Comparison of ENCODE assay signal across 9 mouse cellular contexts in the genomic region with DNA sequence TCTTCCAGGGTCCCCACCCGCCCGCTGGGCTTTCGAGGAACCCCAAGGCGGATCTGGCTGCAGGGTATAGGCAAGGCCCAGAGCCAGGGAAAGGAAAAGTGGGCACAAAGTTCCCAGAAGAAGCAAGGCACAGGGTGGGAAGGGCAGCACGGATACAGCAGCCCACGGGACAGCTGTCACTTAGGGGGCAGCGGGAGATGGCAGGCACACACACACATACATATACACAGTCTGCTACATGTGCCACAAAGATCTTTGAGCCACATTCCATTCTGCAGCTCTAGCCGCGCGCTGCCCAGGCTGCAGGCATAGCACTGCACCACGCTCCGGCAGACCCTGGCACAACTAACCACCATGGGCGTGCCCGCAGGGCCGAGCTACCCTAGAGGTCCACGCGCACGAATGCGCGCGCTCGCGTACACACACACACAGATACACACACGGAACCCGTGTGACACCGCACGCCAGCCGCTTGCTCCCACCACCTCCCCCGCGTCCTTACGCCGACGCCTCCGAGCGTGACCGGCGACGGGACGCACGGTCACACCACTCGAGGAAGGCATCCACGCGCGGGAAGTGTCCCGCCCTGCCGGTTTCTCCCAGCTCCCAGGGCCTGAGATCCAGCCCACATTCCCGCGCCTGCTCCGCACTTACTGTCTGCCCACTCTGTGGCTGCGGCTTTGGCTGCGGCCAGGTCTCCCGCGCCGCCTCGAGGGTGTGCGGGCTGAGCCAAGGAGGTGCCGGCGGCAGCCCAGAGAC. TPM values are rescaled to one million over a fixed set of nuclear protein-coding genes. Genes with fewer than 3 reads are reported as not detected.
DNase-seq lines count a peak whose midpoint lies in the region; ATAC-seq and TF ChIP-seq lines count a peak whose summit lies in the region.
"Had no signal": no experiment of that assay in that cellular context is flagged by ENCODE, and none has a peak within 500 bp of the region (broad histone marks: within the 10 kb centered on the region; RNA-seq: fewer than 3 reads in every experiment).

No protein-coding gene starts in this region.

- no peak for ATAC-seq in embryonic facial prominence, embryonic 12.5 days (ENCODE audit: insufficient number of reproducible peaks, insufficient read depth, low FRiP score, low TSS enrichment)
- ATAC-seq in intestine, embryonic 16.5 days: peak; percentile 55
- ATAC-seq in liver, postnatal 0 days: 0 out of 2 replicates have a peak, but pooled peaks have one; percentile 16

- H3K36me3 ChIP-seq in embryonic facial prominence, embryonic 12.5 days: no peaks in the 10 kb centered on the region
- H3K36me3 ChIP-seq in intestine, embryonic 16.5 days (ENCODE audit: control insufficient read depth, insufficient read depth, low read length): no peaks in the 10 kb centered on the region
- no peaks in the 10 kb centered on the region for H3K36me3 ChIP-seq in liver, postnatal 0 days (replicated peaks; ENCODE audit: insufficient read depth, low read length)

- H3K4me2 ChIP-seq in embryonic facial prominence, embryonic 12.5 days (replicated peaks): peak overlapping the region; percentile 60
- peak overlapping the region; percentile 92 for H3K4me2 ChIP-seq in intestine, embryonic 16.5 days (ENCODE audit: low read depth, low read length)
- H3K4me2 ChIP-seq in liver, postnatal 0 days (ENCODE audit: low read depth, low read length): peak overlapping the region; percentile 61

- H3K4me1 ChIP-seq in embryonic facial prominence, embryonic 12.5 days: peaks cover 8% of the 10 kb centered on the region
- H3K4me1 ChIP-seq in intestine, embryonic 16.5 days (ENCODE audit: control insufficient read depth, insufficient read depth, low read length): peaks cover 16% of the 10 kb centered on the region
- peaks cover 6% of the 10 kb centered on the region for H3K4me1 ChIP-seq in liver, postnatal 0 days (ENCODE audit: insufficient read depth)

- H3K27me3 ChIP-seq in embryonic facial prominence, embryonic 12.5 days: peaks cover 74% of the 10 kb centered on the region
- peaks cover 29% of the 10 kb centered on the region for H3K27me3 ChIP-seq in intestine, embryonic 16.5 days (replicated peaks; ENCODE audit: control insufficient read depth, insufficient read depth, low read length)
- H3K27me3 ChIP-seq in liver, postnatal 0 days (ENCODE audit: insufficient read depth, low read length): peaks cover 59% of the 10 kb centered on the region

- no peak for TF ChIP-seq EP300 in liver, postnatal 0 days (IDR thresholded peaks at IDR 0.05; ENCODE audit: low read depth)

- peak overlapping the region; percentile 2; the same call in 1 of the 2 replicates for H3K9ac ChIP-seq in embryonic facial prominence, embryonic 12.5 days
- peak overlapping the region; percentile 66 for H3K9ac ChIP-seq in intestine, embryonic 16.5 days (ENCODE audit: low read depth, low read length)
- no peak overlapping the region for H3K9ac ChIP-seq in liver, postnatal 0 days (replicated peaks)

- no peaks in the 10 kb centered on the region for H3K9me3 ChIP-seq in embryonic facial prominence, embryonic 12.5 days
- H3K9me3 ChIP-seq in intestine, embryonic 16.5 days (ENCODE audit: control insufficient read depth, low read length): no peaks in the 10 kb centered on the region
- no peaks in the 10 kb centered on the region for H3K9me3 ChIP-seq in liver, postnatal 0 days (ENCODE audit: low read length)

- DNase-seq in adrenal gland, adult 2 months: peak; percentile 32
- DNase-seq in adrenal gland, postnatal 4 days (ENCODE audit: low spot score in 2 of 2): no peak
- peak; percentile 57 to 62 for DNase-seq in B cell, adult 2 months
- no peak for DNase-seq in liver, postnatal 0 days
- peak; percentile 61 for DNase-seq in right cerebral cortex, postnatal 25 days
- no peak for DNase-seq in embryo, embryonic 9.5 days (ENCODE audit: extremely low spot score)

- TF ChIP-seq CTCF in liver, postnatal 0 days (IDR thresholded peaks at IDR 0.05; ENCODE audit: low read depth): no peak

- H3K4me3 ChIP-seq in embryonic facial prominence, embryonic 12.5 days: peak overlapping the region; percentile 37
- peak overlapping the region; percentile 48 for H3K4me3 ChIP-seq in intestine, embryonic 16.5 days (ENCODE audit: low read length)
- H3K4me3 ChIP-seq in liver, postnatal 0 days (ENCODE audit: low read depth, low read length): peak overlapping the region; percentile 38

- H3K27ac ChIP-seq in embryonic facial prominence, embryonic 12.5 days: no peak overlapping the region
- no peak overlapping the region for H3K27ac ChIP-seq in intestine, embryonic 16.5 days (ENCODE audit: low read length)
- H3K27ac ChIP-seq in liver, postnatal 0 days (ENCODE audit: low read depth): no peak overlapping the region

- 4% methylated on average over 58 of the region's 58 CpGs for WGBS in embryonic facial prominence, embryonic 12.5 days
- 3% methylated on average over 58 of the region's 58 CpGs for WGBS in intestine, embryonic 16.5 days
- 8% methylated on average over 57 of the region's 58 CpGs for WGBS in liver, postnatal 0 days (ENCODE audit: insufficient replicate concordance)

RNA-seq across cellular contexts. Expression of gene Kcnk4, which starts 0.7 kb away (rescaled TPM):
- under 1 TPM in 1 of 2 experiments, not detected in 1; 0.31 TPM for total RNA-seq in adrenal gland, adult 2 months (2021)
- 0.06 TPM in 1 of 2 replicates, not detected in the other for polyA plus RNA-seq in adrenal gland, adult 2 months (2012; rRNA removed)
- total RNA-seq in adrenal gland, postnatal 4 days (2021): under 1 TPM; 0.14 to 0.34 TPM
- polyA plus RNA-seq in embryonic facial prominence, embryonic 12.5 days (2016; fragmentation: Nextera tagmentation; extraction: Ambion mirVana): 0.62 and 0.65 TPM in 2 replicates
- 0.45 and 0.48 TPM in 2 replicates for polyA plus RNA-seq in intestine, embryonic 16.5 days (2015; fragmentation: Nextera tagmentation; extraction: Ambion mirVana)
- polyA plus RNA-seq in liver, postnatal 0 days (2015; fragmentation: Nextera tagmentation; extraction: Ambion mirVana): 0.06 and 0.09 TPM in 2 replicates

RNA-seq across cellular contexts. Expression of gene Bad, which starts 8.0 kb away (rescaled TPM):
- 10 to 100 TPM; 44.7 to 58.7 TPM for total RNA-seq in adrenal gland, adult 2 months (2021)
- polyA plus RNA-seq in adrenal gland, adult 2 months (2012; rRNA removed): 91.2 and 102 TPM in 2 replicates
- total RNA-seq in adrenal gland, postnatal 4 days (2021): 10 to 100 TPM; 51.5 to 54.8 TPM
- polyA plus RNA-seq in embryonic facial prominence, embryonic 12.5 days (2016; fragmentation: Nextera tagmentation; extraction: Ambion mirVana): 75.0 and 77.6 TPM in 2 replicates
- polyA plus RNA-seq in intestine, embryonic 16.5 days (2015; fragmentation: Nextera tagmentation; extraction: Ambion mirVana): 77.7 and 80.5 TPM in 2 replicates
- polyA plus RNA-seq in liver, postnatal 0 days (2015; fragmentation: Nextera tagmentation; extraction: Ambion mirVana): 29.9 and 30.6 TPM in 2 replicates

RNA-seq across cellular contexts. Expression of gene Catsperz, which starts 8.4 kb away (rescaled TPM):
- under 1 TPM in 1 of 2 experiments, not detected in 1; 0.58 TPM for total RNA-seq in adrenal gland, adult 2 months (2021)
- not detected in 2 replicates for polyA plus RNA-seq in adrenal gland, adult 2 months (2012; rRNA removed)
- 1 to 10 TPM; 1.2 to 1.4 TPM for total RNA-seq in adrenal gland, postnatal 4 days (2021)
- polyA plus RNA-seq in embryonic facial prominence, embryonic 12.5 days (2016; fragmentation: Nextera tagmentation; extraction: Ambion mirVana): 1.2 and 1.7 TPM in 2 replicates
- polyA plus RNA-seq in intestine, embryonic 16.5 days (2015; fragmentation: Nextera tagmentation; extraction: Ambion mirVana): 0.73 and 1.4 TPM in 2 replicates
- 0.81 TPM in 2 replicates for polyA plus RNA-seq in liver, postnatal 0 days (2015; fragmentation: Nextera tagmentation; extraction: Ambion mirVana)
- total RNA-seq: gastrocnemius, postnatal 4 days had no signal

RNA-seq across cellular contexts. Expression of gene Gpr137, which starts 8.7 kb away (rescaled TPM):
- total RNA-seq in adrenal gland, adult 2 months (2021): 10 to 100 TPM; 47.9 to 51.5 TPM
- 202 and 223 TPM in 2 replicates for polyA plus RNA-seq in adrenal gland, adult 2 months (2012; rRNA removed)
- 10 to 100 TPM; 41.2 to 43.8 TPM for total RNA-seq in adrenal gland, postnatal 4 days (2021)
- polyA plus RNA-seq in embryonic facial prominence, embryonic 12.5 days (2016; fragmentation: Nextera tagmentation; extraction: Ambion mirVana): 28.4 and 32.7 TPM in 2 replicates
- 20.6 and 21.1 TPM in 2 replicates for polyA plus RNA-seq in intestine, embryonic 16.5 days (2015; fragmentation: Nextera tagmentation; extraction: Ambion mirVana)
- polyA plus RNA-seq in liver, postnatal 0 days (2015; fragmentation: Nextera tagmentation; extraction: Ambion mirVana): 8.9 and 10.2 TPM in 2 replicates

RNA-seq across cellular contexts. Expression of gene Esrra, which starts 12.0 kb away (rescaled TPM):
- total RNA-seq in adrenal gland, adult 2 months (2021): 10 to 100 TPM; 29.3 to 62.8 TPM
- 67.6 and 87.7 TPM in 2 replicates for polyA plus RNA-seq in adrenal gland, adult 2 months (2012; rRNA removed)
- total RNA-seq in adrenal gland, postnatal 4 days (2021): 10 to 100 TPM; 47.0 to 47.9 TPM
- 9.5 and 10.9 TPM in 2 replicates for polyA plus RNA-seq in embryonic facial prominence, embryonic 12.5 days (2016; fragmentation: Nextera tagmentation; extraction: Ambion mirVana)
- 41.7 and 47.7 TPM in 2 replicates for polyA plus RNA-seq in intestine, embryonic 16.5 days (2015; fragmentation: Nextera tagmentation; extraction: Ambion mirVana)
- polyA plus RNA-seq in liver, postnatal 0 days (2015; fragmentation: Nextera tagmentation; extraction: Ambion mirVana): 7.7 and 8.2 TPM in 2 replicates

Comparison
In these comparisons a context has a peak if more than half of its experiments do, and no peak if none do; other contexts are left out.
1. DNase-seq: peak in adrenal gland, adult 2 months (single experiment), B cell, adult 2 months (2 of 2) and right cerebral cortex, postnatal 25 days (single experiment); none in adrenal gland, postnatal 4 days (0 of 2), liver, postnatal 0 days (single experiment) and embryo, embryonic 9.5 days (single experiment).
2. Peak in every context shown above with its lines, with median percentiles within 50 percentile points of each other: H3K4me2 ChIP-seq and H3K4me3 ChIP-seq.